Mouse (Mus musculus) megakaryocyte, embryonic 14.5 days (primary cell): ENCODE results near the gene Zfp385b. TPM values are rescaled to one million over a fixed set of nuclear protein-coding genes. Genes with fewer than 3 reads are reported as not detected.

Experiments used
- H3K27me3 ChIP-seq: replicated peaks from 2 replicates; pipeline ENCODE3; 2012; ENCODE audit warnings: inconsistent platforms
- H3K36me3 ChIP-seq: replicated peaks from 2 replicates; pipeline ENCODE3; 2012; ENCODE audit warnings: low read length, inconsistent platforms, mixed read lengths
- H3K4me1 ChIP-seq: 2 replicates; pipeline ENCODE4 v1.6.1; 2012; ENCODE audit warnings: inconsistent platforms
- H3K4me3 ChIP-seq: replicated peaks from 2 replicates; pipeline ENCODE3; 2012; ENCODE audit warnings: moderate library complexity, mild to moderate bottlenecking, inconsistent platforms
- H3K9me3 ChIP-seq: 2 replicates; pipeline ENCODE4 v1.6.1; 2012; ENCODE audit warnings: inconsistent platforms
- FLI1 ChIP-seq: IDR thresholded peaks from 2 replicates; pipeline ENCODE4 v1.6.1; 2012; ENCODE audit warnings: low read length, inconsistent platforms, mixed read lengths
- GATA1 ChIP-seq: IDR thresholded peaks from 3 replicates; pipeline ENCODE4 v1.6.1; 2012; ENCODE audit warnings: mixed read lengths, low read length, inconsistent platforms, borderline replicate concordance
- polyA plus RNA-seq: library from polyadenylated mRNA; stranded (reverse); fragments of >175 nt; gene quantifications from 2 replicates; pipeline ENCODE4 v1.2.3, GENCODE M21; 2012; ENCODE audit warnings: low replicate concordance; ENCODE audit not compliant: insufficient read depth

Zfp385b gene
- polyA plus RNA-seq, 1 experiment = not detected

GRCm38 (mm10) chr2:77540860-77541259 lies 278.6 kb downstream of the Zfp385b start:
- no peak for TF ChIP-seq FLI1
- no peak for TF ChIP-seq GATA1
- H3K27me3 ChIP-seq = no peaks in the 10 kb centered on the region
- peaks cover 11% of the 10 kb centered on the region; the same call in 1 of the 2 replicates for H3K9me3 ChIP-seq
- no peaks in the 10 kb centered on the region for H3K36me3 ChIP-seq
- no peak overlapping the region for H3K4me3 ChIP-seq
- H3K4me1 ChIP-seq = no peaks in the 10 kb centered on the region

- Histone ChIP-seq H3K9me3 (peaks cover 10% of the 10 kb centered on the region), H3K4me1 (no peaks in the 10 kb centered on the region), H3K4me3 (no peak overlapping the region), H3K27me3 (no peaks in the 10 kb centered on the region), H3K36me3 (no peaks in the 10 kb centered on the region)
- TF ChIP-seq GATA1 (no peak), FLI1 (no peak)
Observed at GRCm38 (mm10) chr2:77536556-77536955, 282.9 kb downstream of the Zfp385b start.

DNA sequence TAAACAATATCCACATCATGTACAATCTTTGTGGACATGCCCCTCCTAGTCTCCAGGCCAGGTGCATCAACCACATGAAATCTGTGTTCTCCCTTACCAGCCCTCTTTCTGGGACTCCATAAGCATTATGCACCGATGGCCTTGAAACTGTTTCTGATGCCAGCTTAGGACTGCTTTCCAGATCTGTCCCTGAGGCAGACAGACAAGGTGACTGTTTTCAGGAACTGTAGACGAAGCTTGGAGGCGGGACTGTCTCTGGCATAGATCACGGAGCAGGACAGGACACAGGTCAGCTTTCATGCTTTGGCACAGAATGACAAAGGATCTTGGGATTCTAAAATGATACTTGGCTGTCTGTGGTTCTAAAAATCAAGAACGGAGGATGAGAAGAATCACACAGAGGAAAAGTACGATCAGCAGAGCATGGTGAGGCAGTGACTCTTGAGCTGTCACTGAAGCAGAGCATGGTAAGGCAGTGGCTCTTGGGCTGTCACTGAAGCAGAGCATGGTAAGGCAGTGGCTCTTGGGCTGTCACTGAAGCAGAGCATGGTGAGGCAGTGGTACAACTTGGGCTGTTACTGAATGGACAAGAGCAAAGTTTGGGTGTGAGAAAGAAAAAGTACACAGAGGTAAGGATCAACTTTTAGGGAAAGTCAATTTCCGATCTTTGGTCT lies 291.2 kb downstream of the Zfp385b start:
- TF ChIP-seq FLI1 = no peak
- no peak for TF ChIP-seq GATA1
- no peak overlapping the region for H3K4me3 ChIP-seq

DNA sequence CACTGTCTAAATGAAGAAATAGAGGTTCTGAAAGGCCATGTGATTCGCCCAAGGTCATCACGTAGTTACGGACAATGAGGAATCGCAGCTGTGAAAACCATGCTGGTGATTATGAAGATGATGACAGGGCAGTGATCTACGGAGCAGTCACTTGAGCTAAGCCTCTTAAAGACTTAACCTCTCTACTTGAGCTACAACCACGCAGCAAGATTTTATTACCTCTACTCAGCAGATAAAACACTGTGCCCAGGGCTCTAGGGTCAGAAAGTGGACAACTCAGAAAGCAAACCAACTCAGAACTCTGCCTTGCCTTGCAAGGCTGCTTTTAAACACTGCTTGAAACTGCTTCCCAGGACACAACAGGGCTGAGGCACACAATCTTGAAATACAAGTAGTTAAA lies 291.8 kb downstream of the Zfp385b start:
- Histone ChIP-seq H3K4me3 (no peak overlapping the region), H3K36me3 (no peaks in the 10 kb centered on the region), H3K9me3 (peaks cover 26% of the 10 kb centered on the region), H3K27me3 (no peaks in the 10 kb centered on the region), H3K4me1 (no peaks in the 10 kb centered on the region)
- TF ChIP-seq GATA1 (no peak), FLI1 (no peak)

More for the DNA sequence above, 291.2 kb downstream of the Zfp385b start:
- H3K36me3 ChIP-seq = no peaks in the 10 kb centered on the region
- H3K4me1 ChIP-seq = no peaks in the 10 kb centered on the region
- H3K27me3 ChIP-seq = no peaks in the 10 kb centered on the region
- H3K9me3 ChIP-seq = peaks cover 28% of the 10 kb centered on the region

DNA sequence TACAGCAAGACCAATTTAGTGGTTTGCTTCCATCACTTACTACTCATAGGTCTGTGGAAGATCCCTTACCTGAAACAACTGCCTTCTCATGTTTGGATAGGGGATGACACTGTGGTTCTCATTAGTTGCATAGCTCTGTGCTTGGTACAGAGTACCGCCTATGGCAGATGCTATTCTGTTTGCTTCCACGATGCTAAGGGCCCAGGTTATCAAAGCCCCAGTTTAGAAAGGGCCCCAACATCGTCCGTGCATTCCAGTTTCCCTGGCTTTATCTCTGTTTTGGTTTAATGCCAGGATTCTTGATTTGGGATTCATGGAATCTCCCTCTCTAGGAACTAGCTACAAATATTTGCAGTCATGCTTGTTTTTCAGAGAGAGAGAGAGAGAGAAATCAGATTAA lies 292.6 kb downstream of the Zfp385b start:
- no peaks in the 10 kb centered on the region for H3K36me3 ChIP-seq
- TF ChIP-seq FLI1 (no peak), GATA1 (no peak)
- H3K4me3 ChIP-seq = no peak overlapping the region
- H3K4me1 ChIP-seq = no peaks in the 10 kb centered on the region
- peaks cover 26% of the 10 kb centered on the region for H3K9me3 ChIP-seq
- H3K27me3 ChIP-seq = no peaks in the 10 kb centered on the region

- TF ChIP-seq FLI1 = no peak
- no peak for TF ChIP-seq GATA1
- Histone ChIP-seq H3K27me3 (no peaks in the 10 kb centered on the region), H3K9me3 (peaks cover 26% of the 10 kb centered on the region), H3K36me3 (no peaks in the 10 kb centered on the region), H3K4me3 (no peak overlapping the region), H3K4me1 (no peaks in the 10 kb centered on the region)
Observed at GRCm38 (mm10) chr2:77526301-77526700, 293.1 kb downstream of the Zfp385b start.

DNA sequence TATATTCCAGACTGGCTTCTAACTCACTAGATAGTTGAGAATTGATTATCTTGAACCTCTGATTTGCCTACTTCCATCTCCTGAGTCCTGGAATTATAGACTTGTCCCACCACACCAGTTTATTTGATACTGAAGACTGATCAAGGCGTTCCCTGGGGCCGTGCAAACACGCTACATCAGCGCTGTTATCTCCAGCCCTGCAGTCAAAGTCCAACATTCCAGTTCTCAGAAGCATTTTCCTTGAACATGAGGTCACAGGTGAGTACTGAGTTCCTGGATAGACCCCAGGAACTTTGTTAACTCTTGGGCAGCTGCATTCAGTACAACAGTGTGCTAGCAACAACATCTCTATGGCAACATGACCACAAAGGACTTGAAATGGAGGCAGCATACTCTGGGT lies 297.2 kb downstream of the Zfp385b start:
- TF ChIP-seq GATA1 (no peak), FLI1 (no peak)
- Histone ChIP-seq H3K36me3 (no peaks in the 10 kb centered on the region), H3K4me3 (no peak overlapping the region), H3K4me1 (no peaks in the 10 kb centered on the region), H3K27me3 (no peaks in the 10 kb centered on the region), H3K9me3 (peaks cover 21% of the 10 kb centered on the region)

DNA sequence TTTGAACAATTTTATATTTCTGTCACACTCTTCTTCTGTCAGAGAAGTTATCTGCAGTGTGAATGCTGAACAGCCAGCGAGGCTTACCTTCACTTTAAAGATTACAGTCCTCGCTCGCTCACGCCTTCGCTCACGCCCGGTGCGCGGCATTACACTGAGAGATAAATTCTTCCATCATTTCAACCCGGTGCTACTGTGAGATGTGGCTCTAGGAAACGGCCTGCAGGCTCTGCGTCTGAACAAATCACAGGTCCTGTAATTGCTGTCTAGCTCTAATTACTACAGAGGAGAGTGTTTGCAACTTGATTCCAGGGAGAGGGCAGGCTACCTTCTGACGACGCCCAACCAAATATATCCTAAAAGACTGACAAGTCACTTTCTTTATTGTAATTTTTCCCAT lies 300.1 kb downstream of the Zfp385b start:
- Histone ChIP-seq H3K4me1 (no peaks in the 10 kb centered on the region), H3K27me3 (no peaks in the 10 kb centered on the region), H3K9me3 (peaks cover 18% of the 10 kb centered on the region), H3K4me3 (peak overlapping the region; percentile 56), H3K36me3 (no peaks in the 10 kb centered on the region)
- TF ChIP-seq FLI1 (no peak), GATA1 (no peak)

DNA sequence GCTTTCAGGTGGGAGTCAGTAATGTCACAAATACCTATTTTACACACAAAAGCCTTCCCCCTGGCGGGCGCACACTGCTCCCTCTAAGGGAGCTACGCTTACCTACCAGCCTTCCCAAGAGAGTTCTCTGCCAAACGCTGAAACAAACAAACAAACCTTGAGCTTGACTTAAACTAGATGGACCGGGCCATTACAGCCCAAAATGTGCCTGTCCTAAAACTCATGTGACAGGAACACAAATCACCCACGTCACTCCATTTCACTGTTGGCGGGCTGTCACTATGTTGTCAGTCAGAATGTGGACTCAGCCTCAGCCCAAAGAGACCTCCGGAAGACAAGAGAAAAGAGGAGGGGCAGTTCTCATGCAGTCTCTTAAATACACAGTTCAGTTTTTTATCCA lies 300.7 kb downstream of the Zfp385b start:
- H3K27me3 ChIP-seq = no peaks in the 10 kb centered on the region
- TF ChIP-seq GATA1 = no peak
- no peak for TF ChIP-seq FLI1
- no peaks in the 10 kb centered on the region for H3K4me1 ChIP-seq
- no peaks in the 10 kb centered on the region for H3K36me3 ChIP-seq
- H3K9me3 ChIP-seq = peaks cover 18% of the 10 kb centered on the region
- H3K4me3 ChIP-seq = no peak overlapping the region

DNA sequence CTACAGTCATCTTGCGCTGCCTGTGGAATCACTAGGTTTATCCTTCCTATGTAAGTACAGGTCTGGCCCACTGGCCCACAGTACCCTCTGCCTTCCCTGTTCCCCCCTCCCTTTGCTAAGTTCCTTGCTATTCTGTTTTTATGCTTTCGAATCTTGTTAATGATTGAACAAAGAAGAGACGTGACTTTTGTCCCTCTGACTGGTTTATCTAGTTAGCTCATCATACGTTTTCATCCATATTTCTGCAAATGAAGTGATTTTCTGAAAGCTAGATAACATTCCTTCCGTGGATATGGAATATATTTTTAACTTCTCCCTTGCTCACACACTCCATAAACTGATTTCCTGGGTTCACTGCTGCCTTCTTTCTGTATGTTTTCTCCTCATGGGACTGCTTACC lies 302.8 kb downstream of the Zfp385b start:
- no peaks in the 10 kb centered on the region for H3K36me3 ChIP-seq
- no peaks in the 10 kb centered on the region for H3K27me3 ChIP-seq
- no peak overlapping the region for H3K4me3 ChIP-seq
- H3K4me1 ChIP-seq = no peaks in the 10 kb centered on the region
- TF ChIP-seq FLI1 = no peak
- TF ChIP-seq GATA1 = no peak
- H3K9me3 ChIP-seq = peaks cover 22% of the 10 kb centered on the region

GRCm38 (mm10) chr2:77515654-77516053 lies 303.8 kb downstream of the Zfp385b start:
- H3K4me3 ChIP-seq = no peak overlapping the region
- no peaks in the 10 kb centered on the region for H3K4me1 ChIP-seq
- peaks cover 22% of the 10 kb centered on the region for H3K9me3 ChIP-seq
- TF ChIP-seq FLI1 = no peak
- TF ChIP-seq GATA1 = no peak
- H3K36me3 ChIP-seq = no peaks in the 10 kb centered on the region
- no peaks in the 10 kb centered on the region for H3K27me3 ChIP-seq
